8 mouse cellular contexts compared by ENCODE assay signal in genomic region chr6:83108762-83109668, GRCm38 (mm10). TPM values are rescaled to one million over a fixed set of nuclear protein-coding genes. Genes with fewer than 3 reads are reported as not detected.
DNase-seq lines count a peak whose midpoint lies in the region; ATAC-seq and TF ChIP-seq lines count a peak whose summit lies in the region.

Gene Mrpl53, plus strand, starts transcription at chr6:83109040.

- intact Hi-C loops in heart, postnatal 10 days (cut with DNase I), result no loop called here

- H3K9ac ChIP-seq in forebrain, embryonic 14.5 days (ENCODE audit: low read length), result peak within 1 kb of the TSS; percentile 93
- H3K9ac ChIP-seq in liver, postnatal 0 days (replicated peaks), result peak within 1 kb of the TSS; percentile 84
- peak within 1 kb of the TSS; percentile 91 for H3K9ac ChIP-seq in neural tube, embryonic 13.5 days
- H3K9ac ChIP-seq in stomach, postnatal 0 days (ENCODE audit: low read length), result peak within 1 kb of the TSS; percentile 90

- peak; percentile 22; the same call in 1 of the 2 replicates for TF ChIP-seq EP300 in liver, postnatal 0 days (IDR thresholded peaks at IDR 0.05; ENCODE audit: low read depth)
- TF ChIP-seq EP300 in stomach, postnatal 0 days (optimal IDR thresholded peaks at IDR 0.05), result no peak

- TF ChIP-seq CTCF in liver, postnatal 0 days (IDR thresholded peaks at IDR 0.05; ENCODE audit: low read depth), result 0 out of 2 replicates have a peak, but pooled peaks have one; percentile 3
- TF ChIP-seq CTCF in stomach, postnatal 0 days (IDR thresholded peaks at IDR 0.05; ENCODE audit: low read depth), result peak; percentile 11; the same call in 1 of the 2 replicates

- H3K27ac ChIP-seq in forebrain, embryonic 14.5 days (ENCODE audit: low read depth, low read length), result peak within 1 kb of the TSS; percentile 74
- H3K27ac ChIP-seq in liver, postnatal 0 days (ENCODE audit: low read depth), result peak within 1 kb of the TSS; percentile 79
- peak within 1 kb of the TSS; percentile 88 for H3K27ac ChIP-seq in neural tube, embryonic 13.5 days (replicated peaks)
- H3K27ac ChIP-seq in stomach, postnatal 0 days (replicated peaks), result peak within 1 kb of the TSS; percentile 88

- WGBS in forebrain, embryonic 14.5 days, result under 1% methylated on average over 76 of the region's 76 CpGs
- WGBS in liver, postnatal 0 days (ENCODE audit: insufficient replicate concordance), result under 1% methylated on average over 74 of the region's 76 CpGs
- WGBS in neural tube, embryonic 13.5 days, result under 1% methylated on average over 76 of the region's 76 CpGs
- under 1% methylated on average over 76 of the region's 76 CpGs for WGBS in stomach, postnatal 0 days

- DNase-seq in forebrain, embryonic 14.5 days (ENCODE audit: low spot score), result peak; percentile 82
- peak; percentile 87 to 91 for DNase-seq in heart, postnatal 10 days
- DNase-seq in kidney, postnatal 4 days, result peak; percentile 88 to 91
- peak; percentile 85 for DNase-seq in liver, postnatal 0 days
- peak; percentile 81 for DNase-seq in stomach, postnatal 0 days (ENCODE audit: low spot score)

- no peaks in the 10 kb centered on the region for H3K9me3 ChIP-seq in forebrain, embryonic 14.5 days (replicated peaks; ENCODE audit: control insufficient read depth, low read length)
- H3K9me3 ChIP-seq in liver, postnatal 0 days (ENCODE audit: low read length), result no peaks in the 10 kb centered on the region
- H3K9me3 ChIP-seq in neural tube, embryonic 13.5 days, result no peaks in the 10 kb centered on the region
- H3K9me3 ChIP-seq in stomach, postnatal 0 days (ENCODE audit: control insufficient read depth, low read length), result no peaks in the 10 kb centered on the region

- 0 out of 2 replicates have a peak, but pooled peaks cover 5% of the 10 kb centered on the region for H3K36me3 ChIP-seq in forebrain, embryonic 14.5 days (ENCODE audit: control insufficient read depth, insufficient read depth, low read length)
- H3K36me3 ChIP-seq in liver, postnatal 0 days (replicated peaks; ENCODE audit: insufficient read depth, low read length), result peaks cover 18% of the 10 kb centered on the region
- peaks cover 19% of the 10 kb centered on the region for H3K36me3 ChIP-seq in neural tube, embryonic 13.5 days
- H3K36me3 ChIP-seq in stomach, postnatal 0 days (ENCODE audit: control insufficient read depth, insufficient read depth, low read length), result no peaks in the 10 kb centered on the region

- no peaks in the 10 kb centered on the region for H3K27me3 ChIP-seq in forebrain, embryonic 14.5 days (replicated peaks; ENCODE audit: control insufficient read depth, insufficient read depth, low read length)
- H3K27me3 ChIP-seq in liver, postnatal 0 days (ENCODE audit: insufficient read depth, low read length), result no peaks in the 10 kb centered on the region
- no peaks in the 10 kb centered on the region for H3K27me3 ChIP-seq in neural tube, embryonic 13.5 days
- H3K27me3 ChIP-seq in stomach, postnatal 0 days (ENCODE audit: control insufficient read depth, insufficient read depth, low read length), result no peaks in the 10 kb centered on the region

- H3K4me1 ChIP-seq in forebrain, embryonic 14.5 days (ENCODE audit: control insufficient read depth, insufficient read depth, low read length), result peaks cover 8% of the 10 kb centered on the region
- H3K4me1 ChIP-seq in liver, postnatal 0 days (ENCODE audit: insufficient read depth), result peaks cover 19% of the 10 kb centered on the region
- peaks cover 25% of the 10 kb centered on the region for H3K4me1 ChIP-seq in neural tube, embryonic 13.5 days (replicated peaks)
- H3K4me1 ChIP-seq in stomach, postnatal 0 days (replicated peaks; ENCODE audit: control insufficient read depth, insufficient read depth), result no peaks in the 10 kb centered on the region

- peak within 1 kb of the TSS; percentile 94 for H3K4me3 ChIP-seq in forebrain, embryonic 14.5 days (ENCODE audit: low read depth, low read length)
- H3K4me3 ChIP-seq in liver, postnatal 0 days (ENCODE audit: low read depth, low read length), result peak within 1 kb of the TSS; percentile 77
- H3K4me3 ChIP-seq in neural tube, embryonic 13.5 days, result peak within 1 kb of the TSS; percentile 90
- peak within 1 kb of the TSS; percentile 93 for H3K4me3 ChIP-seq in stomach, postnatal 0 days (ENCODE audit: low read depth, low read length)

- ATAC-seq in CD4-positive, CD25-positive, alpha-beta regulatory T cell, adult 4 months, result peak; percentile 79
- ATAC-seq in cerebellum, adult (ENCODE audit: insufficient number of reproducible peaks, low FRiP score, low TSS enrichment), result peak; percentile 87
- ATAC-seq in forebrain, embryonic 14.5 days, result peak; percentile 83
- ATAC-seq in liver, postnatal 0 days, result peak; percentile 87
- ATAC-seq in neural tube, embryonic 13.5 days (ENCODE audit: low read depth), result peak; percentile 85
- peak; percentile 90 for ATAC-seq in stomach, postnatal 0 days (ENCODE audit: low FRiP score, low TSS enrichment)

- H3K4me2 ChIP-seq in forebrain, embryonic 14.5 days (ENCODE audit: low read length), result peak within 1 kb of the TSS; percentile 93
- peak within 1 kb of the TSS; percentile 80 for H3K4me2 ChIP-seq in liver, postnatal 0 days (ENCODE audit: low read depth, low read length)
- peak within 1 kb of the TSS; percentile 93 for H3K4me2 ChIP-seq in neural tube, embryonic 13.5 days
- peak within 1 kb of the TSS; percentile 78 for H3K4me2 ChIP-seq in stomach, postnatal 0 days (replicated peaks; ENCODE audit: low read depth)

RNA-seq across cellular contexts. Expression of gene Mrpl53, which starts in this region (rescaled TPM):
- 10 to 100 TPM; 57.0 to 61.5 TPM for polyA plus RNA-seq in CD4-positive, CD25-positive, alpha-beta regulatory T cell, adult 4 months (2017; shearing (Covaris generic))
- polyA plus RNA-seq in forebrain, embryonic 14.5 days (2014; fragmentation: Nextera tagmentation; extraction: Ambion mirVana), result 128 and 154 TPM in 2 replicates
- total RNA-seq in heart, postnatal 10 days (2021), result 100 to 1,000 TPM; 111 to 125 TPM
- 88.3 and 90.2 TPM in 2 replicates for polyA plus RNA-seq in liver, postnatal 0 days (2015; fragmentation: Nextera tagmentation; extraction: Ambion mirVana)
- polyA plus RNA-seq in neural tube, embryonic 13.5 days (2015; fragmentation: Nextera tagmentation; extraction: Ambion mirVana), result 133 TPM in 2 replicates
- polyA plus RNA-seq in stomach, postnatal 0 days (2015; fragmentation: Nextera tagmentation; extraction: Ambion mirVana), result 108 and 117 TPM in 2 replicates

Comparison
In these comparisons a context has a peak if more than half of its experiments do, and no peak if none do; other contexts are left out.
1. Peak in every context shown above with its lines: DNase-seq, ATAC-seq, H3K4me3 ChIP-seq and H3K27ac ChIP-seq.